Mouse (Mus musculus) liver (tissue): ENCODE results near the gene Psma5.
A peak's percentile ranks its signal among the peaks of the same experiment; 100 is the strongest.

Experiments
- DNase-seq: peaks from one replicate; pipeline ENCODE4 v3.0.0-alpha.2; 2020; ENCODE audit warnings: mixed read lengths

Gene Psma5

DNA sequence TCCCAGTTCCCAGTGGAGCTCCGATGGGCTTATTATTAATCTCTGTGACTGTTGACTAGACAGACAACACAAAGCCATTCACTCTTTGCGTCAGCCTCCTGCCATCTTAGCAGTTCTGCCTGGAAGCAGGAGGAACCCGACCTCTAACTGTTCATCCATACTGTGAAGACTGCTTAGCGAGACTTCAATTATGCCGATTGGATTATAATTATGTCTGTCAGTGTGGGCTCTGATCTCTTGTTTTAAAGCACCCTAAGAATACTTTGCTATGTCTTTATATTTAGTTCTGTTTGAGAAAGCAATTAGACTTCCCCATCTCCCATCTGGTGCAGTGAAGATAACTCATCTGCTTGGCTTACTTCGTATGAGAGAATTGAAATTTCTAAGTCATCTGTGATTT lies 50.8 kb downstream of the Psma5 start:
- DNase-seq = no peak

DNA sequence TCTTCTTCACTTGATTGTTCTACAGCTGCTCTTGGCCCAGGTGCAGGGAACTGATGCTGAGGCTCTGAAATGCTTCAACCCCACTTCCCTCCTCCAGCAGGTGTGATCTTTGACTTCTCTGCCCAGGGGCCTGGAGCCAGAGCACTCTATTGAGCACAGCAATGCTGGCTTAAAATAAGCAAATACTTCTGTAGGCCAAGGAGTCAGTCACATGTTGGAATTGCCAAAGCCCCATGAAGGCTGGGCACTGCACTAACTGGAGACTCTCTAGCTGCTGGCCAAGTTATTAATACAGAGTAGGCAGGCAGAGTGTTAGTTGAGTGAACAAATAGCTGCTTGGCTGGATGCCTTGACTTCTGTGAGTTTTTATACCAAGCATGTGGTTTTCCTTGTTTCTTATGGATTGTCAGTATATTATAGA lies 54.2 kb downstream of the Psma5 start:
- no peak for DNase-seq

DNA sequence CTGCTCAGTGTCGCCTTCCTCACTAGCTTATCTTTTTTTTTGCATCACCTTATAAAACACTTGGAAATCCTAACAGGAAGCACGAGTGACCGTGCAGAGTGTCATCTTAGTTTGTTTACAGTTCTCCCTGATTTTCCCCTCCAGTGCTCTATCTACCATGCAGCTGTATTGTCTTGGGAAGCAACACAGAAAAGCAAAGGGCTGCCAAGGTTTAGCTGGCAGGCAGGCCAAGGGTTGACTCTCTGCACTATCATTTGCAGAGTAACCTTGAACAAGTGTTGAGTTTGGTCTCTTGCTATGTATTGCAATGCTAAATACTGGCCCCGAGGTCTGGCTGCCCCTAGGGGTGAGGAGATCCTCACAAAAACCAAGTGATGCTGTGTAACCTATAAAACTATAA lies 55.0 kb downstream of the Psma5 start:
- DNase-seq = no peak

DNA sequence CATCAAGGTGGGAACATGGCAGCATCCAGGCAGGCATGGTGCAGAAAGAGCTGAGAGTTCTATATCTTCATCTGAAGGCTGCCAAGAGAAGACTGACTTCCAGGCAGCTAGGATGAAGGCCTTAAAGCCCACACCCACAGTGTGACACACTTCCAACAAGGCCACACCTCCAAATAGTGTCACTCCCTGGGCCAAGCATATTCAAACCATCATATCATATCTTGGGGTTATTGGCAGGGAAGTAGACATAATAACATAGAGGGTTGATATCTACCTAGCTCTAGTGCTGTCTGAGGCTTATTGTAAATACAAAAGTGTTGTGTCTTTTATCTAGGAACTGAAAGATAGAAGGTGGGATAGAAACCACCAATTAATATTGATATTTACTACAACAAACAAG lies 55.7 kb downstream of the Psma5 start:
- DNase-seq = no peak

DNA sequence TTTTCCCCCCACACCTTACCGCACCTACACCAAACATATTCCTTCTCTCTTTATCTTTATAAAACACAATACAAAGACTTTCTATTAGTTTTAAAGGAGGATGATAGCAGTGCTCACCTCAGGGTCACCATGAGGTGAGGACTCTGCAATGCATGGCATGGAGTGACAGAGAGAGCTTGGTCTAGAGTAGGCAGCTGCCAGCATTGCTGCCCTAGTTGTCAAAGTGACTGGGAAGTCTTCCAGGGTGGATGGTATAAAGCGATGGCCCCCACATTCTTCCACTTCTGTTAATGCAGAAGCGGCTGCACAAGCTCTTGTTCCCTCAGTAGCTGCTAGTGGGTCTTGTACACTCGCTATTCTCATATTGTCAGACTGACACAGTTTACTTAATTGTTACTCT lies 56.4 kb downstream of the Psma5 start:
- DNase-seq = no peak

DNA sequence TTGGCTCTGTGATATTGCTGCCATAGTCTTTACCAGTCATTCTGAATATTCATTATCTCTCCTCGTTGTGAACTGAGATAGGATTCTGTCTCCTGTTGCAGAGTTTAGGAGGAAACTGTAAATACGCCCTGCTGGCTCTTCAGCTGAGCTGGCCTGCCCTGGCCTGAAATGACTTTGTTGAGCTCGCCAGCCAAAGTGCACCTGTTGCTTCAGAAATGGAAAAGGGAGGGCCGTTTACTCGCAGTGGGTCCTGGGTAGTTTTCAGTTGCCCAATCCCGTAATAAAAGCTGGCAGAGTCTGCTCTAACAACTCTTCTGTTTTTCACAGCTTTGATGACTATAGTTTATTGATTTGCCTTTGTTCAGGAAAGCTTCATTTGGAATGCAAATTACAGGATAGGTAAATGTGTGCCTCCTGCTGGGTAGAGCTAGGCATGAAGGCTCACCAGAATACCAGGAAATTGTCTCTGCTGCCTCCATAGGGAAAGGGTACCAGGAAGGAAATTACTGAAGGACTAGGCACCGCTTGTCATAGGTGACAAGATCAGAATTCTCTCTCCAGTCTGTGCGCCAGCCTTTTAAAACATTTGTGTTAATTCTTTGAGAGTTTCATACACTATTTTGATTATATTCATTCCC lies 57.4 kb downstream of the Psma5 start:
- no peak for DNase-seq

DNA sequence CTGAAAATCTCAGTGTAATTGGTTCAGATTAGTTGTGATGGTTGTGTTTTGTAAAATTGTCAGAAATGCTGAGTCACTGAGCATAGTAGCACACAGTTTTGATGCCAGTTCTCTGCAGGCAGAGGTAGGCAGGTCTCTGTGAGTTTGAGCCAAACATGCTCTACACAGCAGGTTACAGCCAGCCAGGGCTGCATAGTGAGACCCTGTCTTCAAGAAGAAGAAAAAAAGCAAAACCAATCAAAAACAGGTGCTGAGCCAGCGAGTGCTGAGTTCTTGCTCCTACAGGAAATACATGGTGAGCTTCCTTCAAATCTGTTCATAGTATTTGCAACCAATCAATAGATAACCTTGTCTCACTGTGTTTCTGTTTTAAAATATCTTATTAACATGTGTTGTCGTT lies 61.8 kb downstream of the Psma5 start:
- DNase-seq = no peak

DNA sequence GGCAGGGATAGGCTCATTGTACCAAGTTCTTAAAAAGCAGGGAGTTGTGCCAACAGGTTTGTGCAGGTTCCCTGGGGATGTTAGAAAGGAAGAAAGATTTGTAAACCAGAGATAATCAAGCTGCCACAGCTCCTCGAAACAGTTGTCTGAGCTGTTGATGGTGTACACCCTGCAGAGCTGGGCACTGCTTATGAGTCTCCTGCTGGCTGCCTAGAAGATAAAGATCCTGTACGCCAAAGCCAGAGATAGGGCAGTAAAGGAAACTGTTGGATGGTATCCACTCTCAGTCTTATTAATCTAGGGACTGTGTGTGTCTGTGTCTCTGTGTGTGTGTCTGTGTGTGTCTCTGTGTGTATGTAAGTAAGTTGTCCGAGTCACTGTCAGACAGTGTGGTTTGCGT lies 64.9 kb downstream of the Psma5 start:
- DNase-seq = no peak

DNA sequence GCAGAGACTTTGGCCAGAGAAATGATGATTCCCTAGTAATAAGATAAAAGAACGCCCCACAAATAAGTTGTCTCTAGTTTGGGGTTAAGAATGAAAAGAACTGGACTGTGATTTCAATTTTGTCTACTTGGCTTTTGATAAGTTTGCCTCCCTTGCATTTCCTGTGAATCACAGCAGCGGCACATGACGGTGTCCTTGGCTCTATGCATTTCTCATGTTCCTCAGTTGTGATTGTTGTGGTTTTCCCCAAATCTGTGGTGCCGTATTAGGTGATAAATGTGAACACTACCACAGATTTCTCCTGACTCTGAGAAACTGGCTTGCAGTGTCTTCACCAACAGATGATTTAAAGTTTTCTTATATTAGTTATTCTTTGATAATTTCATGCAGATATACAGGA lies 65.4 kb downstream of the Psma5 start:
- DNase-seq = no peak

DNA sequence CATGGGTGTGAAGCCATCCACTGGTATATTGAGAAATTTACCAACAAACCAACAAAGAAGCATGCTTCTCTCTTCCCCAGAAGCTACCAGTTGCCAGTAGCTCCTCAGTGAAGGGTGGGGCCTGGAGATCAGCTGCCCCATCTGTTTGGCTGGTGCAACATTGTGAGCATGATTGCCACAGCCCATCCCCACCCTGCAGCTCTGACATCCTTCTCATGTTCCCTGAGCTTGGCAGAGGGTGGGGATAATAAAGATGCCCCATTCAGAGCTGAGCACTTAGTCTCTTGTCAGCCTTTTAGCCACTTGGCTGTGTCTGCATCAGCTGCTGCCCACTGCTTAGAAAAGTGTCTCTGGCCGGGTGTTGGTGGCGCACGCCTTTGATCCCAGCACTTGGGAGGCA lies 66.2 kb downstream of the Psma5 start:
- peak; percentile 49 for DNase-seq

DNA sequence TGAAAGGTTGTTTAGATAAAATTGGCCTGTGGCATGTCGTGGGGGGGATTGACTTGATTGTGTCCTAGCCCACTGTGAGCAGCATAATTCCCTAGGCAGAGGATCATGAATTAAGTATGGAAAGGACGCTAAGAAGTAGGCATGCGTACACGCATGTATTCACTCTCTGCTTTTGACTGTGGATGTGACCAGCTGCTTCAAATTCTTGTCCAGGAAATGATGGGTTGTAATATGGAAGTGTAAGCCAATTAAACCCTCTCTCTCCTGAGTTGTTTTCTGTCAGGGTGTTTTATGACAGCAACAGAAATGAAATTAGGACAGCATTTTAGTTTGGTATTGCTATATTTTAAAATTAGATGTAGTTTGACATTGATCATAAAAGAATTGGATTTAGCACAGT lies 68.1 kb downstream of the Psma5 start:
- DNase-seq = no peak

DNA sequence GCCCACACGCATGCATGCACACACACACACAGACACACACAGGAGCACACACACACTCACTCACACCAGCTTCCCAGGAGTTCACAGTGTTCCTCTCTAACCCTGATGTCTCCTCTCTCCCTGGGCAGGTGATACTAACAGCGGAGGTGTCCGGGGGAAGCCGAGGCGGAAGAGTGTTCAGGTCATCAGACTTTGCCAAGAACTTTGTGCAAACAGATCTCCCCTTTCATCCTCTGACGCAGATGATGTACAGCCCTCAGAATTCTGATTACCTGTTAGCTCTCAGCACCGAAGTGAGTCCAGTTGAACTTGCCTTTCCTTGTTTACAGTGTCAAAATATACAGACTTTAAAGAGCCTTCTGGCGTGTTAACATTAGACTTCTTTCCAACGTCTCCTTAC lies 68.8 kb downstream of the Psma5 start:
- no peak for DNase-seq

DNA sequence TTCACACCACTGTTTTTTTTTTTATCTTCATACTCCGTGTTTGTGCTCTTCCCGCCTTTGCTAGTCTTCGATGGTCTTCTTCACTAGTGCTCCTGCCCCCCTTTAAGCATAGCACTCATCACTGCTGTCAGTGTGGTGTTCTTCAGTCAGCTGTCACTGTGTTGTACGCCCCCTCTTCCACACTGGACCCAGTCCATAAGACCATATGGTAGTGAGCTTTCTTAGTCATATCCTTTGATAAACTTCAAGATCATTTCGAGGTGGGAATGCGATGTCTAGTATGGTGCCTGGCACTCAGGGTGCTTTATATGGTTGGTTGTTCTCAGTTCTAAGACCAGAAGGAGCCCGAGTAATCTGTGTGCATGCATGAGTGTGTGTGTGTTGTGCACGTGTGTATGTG lies 70.5 kb downstream of the Psma5 start:
- DNase-seq = no peak

DNA sequence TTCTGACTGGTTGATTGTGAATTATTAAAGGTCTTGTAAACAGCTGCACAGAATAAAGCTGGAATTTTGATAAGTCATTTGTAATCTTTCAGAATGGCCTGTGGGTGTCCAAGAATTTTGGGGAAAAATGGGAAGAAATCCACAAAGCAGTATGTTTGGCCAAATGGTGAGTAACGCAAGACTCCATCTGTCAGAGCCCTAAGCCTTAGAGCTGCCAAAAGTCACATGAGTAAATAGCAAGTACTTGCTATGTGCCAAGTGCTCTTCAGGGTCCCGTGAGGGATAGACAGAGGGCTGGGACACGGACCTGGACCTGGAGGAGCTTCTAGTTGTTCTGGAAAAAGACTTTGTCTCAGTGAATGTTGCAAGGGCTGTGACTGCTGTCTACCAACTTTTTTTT lies 71.2 kb downstream of the Psma5 start:
- no peak for DNase-seq

DNA sequence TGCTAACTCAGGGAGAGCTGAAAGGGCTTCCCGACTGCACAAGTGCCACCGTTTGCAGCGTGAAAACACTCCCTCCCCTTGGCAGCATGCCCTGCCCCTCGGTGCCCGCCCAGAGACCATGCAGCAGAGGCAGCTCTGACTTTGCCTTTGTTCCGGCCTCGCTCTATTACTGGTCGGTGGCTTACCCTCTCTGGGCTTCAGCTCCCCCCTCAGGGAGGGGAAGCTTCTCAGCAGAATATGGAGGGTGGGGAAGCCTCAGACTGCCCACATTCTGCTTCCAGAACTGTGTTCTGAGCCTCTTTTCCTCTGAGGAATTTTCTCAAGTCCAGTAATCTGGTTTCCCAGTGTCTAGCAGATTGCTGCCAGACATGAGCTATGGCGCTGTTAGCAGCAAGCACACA lies 71.7 kb downstream of the Psma5 start:
- no peak for DNase-seq
